Mouse (Mus musculus): ENCODE data around the gene Mlc1.

Gene Mlc1

DNA sequence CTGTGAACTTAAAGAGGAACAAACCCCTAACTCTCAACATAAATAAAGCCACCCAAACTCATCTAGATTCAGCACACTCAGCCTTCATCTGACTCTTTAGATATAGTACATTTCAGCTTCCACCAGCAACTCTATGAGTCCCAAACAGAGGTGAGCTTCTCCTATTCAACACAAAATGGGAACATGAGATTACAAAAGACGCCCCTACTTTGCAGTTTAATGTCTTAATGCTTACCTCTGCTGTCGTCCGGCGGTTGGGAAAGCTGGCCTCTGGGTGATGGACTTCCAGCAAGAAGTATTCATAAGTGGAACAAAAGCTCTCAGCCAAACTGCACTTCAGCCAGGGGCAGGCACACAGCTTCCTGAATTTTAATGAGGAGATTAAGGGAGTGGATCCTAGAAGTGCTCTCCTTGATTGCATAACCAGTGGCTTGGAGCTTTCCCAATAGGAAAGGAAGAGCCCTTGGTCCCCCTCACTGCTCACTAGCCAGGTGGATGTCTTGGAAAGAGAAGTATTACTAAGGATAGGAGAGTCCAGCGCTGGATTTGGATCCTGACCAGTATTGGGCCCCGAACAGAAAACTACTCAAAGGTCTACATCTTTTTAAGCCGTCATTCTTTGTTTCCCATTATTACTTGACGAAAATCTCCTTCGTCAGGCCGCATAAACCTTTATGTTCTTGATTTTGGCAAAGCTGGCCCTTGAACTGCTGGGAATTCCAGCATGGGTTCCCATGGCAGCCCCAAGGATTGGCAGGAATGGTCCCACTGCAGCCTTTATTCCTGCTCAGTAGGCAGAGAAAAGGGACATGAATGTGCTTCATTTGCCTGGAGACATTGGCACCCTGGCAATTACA, at the start of gene Mlc1:
TSS of gene Mlc1 (minus strand) at position 727 of the 857 bp plus-strand sequence.
- no peak for DNase-seq (ENCODE audit: low spot score in 2 of 2)

DNA sequence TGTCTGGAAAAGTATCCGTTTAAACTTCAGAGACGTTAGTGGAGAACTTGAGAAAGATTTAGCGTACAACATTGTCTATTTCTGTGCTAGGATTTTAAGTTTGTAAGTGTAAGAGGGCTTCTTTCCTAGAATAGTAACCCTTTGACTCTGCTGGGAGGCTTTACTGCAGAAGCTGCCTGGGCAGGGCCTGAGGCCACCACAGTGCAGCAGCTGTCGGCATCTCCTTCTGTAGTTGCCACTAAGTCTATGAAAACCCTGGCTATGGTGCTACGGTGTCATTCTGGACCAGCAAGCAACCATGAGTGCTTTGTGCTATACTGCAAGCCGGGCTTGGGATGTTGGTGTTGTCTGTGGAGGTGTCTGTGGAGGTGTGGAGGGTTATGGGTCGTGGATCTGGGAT, 41.7 kb upstream of the Mlc1 start:
- no peak for DNase-seq (ENCODE audit: low spot score in 2 of 2)

DNA sequence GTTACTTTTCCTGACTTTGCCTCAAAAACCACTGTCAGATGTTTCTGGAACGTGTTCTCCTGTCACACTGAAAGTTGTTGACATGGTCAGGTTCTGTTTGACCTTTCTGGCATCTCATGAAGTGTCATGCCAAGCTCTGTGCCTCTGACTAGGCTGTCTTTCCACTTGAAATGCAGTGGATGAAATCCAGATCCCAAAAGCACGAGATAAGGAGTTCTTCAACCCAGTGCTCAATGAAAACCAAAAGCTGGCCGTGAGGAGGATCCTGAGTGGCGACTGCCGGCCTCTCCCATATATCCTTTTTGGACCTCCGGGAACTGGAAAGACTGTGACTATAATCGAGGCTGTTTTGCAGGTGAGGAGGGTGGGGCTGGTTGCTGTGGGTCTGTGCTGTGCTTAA, 41.3 kb upstream of the Mlc1 start:
- DNase-seq (ENCODE audit: low spot score in 2 of 2), result no peak

- DNase-seq (ENCODE audit: low spot score in 2 of 2), result no peak
Measured at GRCm38 (mm10) chr15:89016722-89017121, 37.9 kb upstream of the Mlc1 start.

- DNase-seq (ENCODE audit: low spot score in 2 of 2), result no peak
Measured at GRCm38 (mm10) chr15:89007781-89008180, 29.0 kb upstream of the Mlc1 start.

DNA sequence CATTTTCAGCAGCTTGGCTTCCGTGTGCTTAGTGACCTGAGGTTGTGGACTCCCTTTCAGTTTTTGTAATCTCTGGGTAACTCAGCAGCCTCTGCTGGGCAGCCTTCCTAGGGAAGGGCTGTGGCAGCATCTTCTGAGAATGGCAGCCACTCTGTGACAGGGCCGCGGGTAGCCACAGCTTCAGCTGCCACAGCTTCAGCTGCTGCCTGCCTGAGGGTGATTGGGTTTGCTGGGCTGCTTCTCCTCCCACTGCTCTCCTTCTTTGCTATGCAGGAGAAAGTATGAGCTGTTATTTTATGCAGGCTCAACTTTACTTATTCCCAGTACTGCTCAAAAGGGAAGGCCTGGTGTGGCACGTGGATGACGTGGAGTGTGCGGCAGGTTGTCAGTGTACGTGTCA, 28.2 kb upstream of the Mlc1 start:
- DNase-seq (ENCODE audit: low spot score in 2 of 2), result no peak

GRCm38 (mm10) chr15:89001245-89001644, 22.4 kb upstream of the Mlc1 start:
- DNase-seq (ENCODE audit: low spot score in 2 of 2), result no peak

- DNase-seq (ENCODE audit: low spot score in 2 of 2), result no peak
Measured at GRCm38 (mm10) chr15:89000367-89000766, 21.6 kb upstream of the Mlc1 start.

GRCm38 (mm10) chr15:88999124-88999523, 20.3 kb upstream of the Mlc1 start:
- no peak for DNase-seq (ENCODE audit: low spot score in 2 of 2)

DNA sequence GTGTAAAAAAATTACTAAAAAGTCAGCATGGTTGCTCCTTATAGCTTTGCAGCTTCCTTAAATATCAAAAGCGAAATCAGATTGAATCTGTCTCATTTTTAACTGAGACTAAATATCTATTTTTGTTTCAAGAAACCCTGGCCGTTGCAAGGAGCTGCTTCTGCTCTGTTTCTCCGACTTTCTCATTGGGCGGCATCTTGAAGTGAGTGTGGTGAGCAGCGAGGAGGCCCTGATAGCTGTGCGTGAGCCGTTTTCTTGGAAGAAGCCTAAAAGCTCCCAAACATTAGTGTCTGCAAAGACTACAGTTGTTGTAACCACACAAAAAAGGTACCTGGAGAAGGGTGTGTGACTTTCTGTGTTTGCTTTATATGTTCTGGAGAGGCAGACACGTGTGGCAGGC, 19.8 kb upstream of the Mlc1 start:
- DNase-seq (ENCODE audit: low spot score in 2 of 2), result no peak

DNA sequence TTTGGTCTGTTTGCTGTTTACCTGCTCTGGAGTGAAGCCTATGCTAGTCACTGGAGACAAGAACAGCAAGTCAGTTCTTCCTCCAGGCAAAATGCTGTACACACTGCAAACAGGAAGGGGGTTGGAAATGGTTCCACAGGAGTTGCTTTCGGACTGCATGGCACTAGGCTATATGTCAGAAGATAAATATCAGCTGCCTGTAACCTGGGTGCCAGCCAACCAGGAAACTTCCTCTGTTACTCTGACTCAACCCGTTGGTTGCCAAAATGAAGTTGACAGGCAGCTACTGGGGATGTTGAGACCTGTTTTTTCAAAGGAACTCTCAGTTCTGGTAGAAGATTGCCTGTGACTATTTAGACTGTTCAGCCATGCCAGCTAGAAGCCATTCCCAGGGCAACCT, 10.4 kb upstream of the Mlc1 start:
- no peak for DNase-seq (ENCODE audit: low spot score in 2 of 2)

DNA sequence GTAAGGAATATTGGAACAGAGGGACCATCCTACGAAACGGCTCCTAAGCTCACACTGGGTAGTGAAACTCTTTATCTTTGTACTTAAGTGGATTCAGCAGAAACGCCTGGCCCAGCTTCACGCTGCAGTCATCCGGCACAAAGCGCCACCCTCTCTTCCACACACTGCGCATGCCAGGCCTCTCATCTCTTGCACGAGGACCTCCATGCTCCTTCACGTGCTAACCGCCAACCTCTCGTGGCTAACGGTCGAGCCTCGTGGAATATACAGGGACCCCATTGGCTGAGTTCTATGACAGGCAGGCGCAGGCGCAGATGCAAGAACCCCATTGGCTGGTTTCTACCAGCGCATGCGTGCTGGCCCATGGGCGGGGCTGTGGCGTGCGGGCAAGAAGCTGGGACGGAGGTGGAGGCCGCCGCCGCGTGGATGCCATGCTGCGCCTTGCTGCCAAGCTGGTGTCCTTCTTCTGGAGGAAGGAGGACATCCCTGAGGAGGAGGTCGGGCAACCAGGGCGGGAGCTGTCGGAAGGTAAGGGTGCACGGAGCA, 3.8 kb upstream of the Mlc1 start, which contains the start of gene Mov10l1:
TSS of gene Mov10l1 (plus strand) at position 376 of the 546 bp plus-strand sequence.
- DNase-seq (ENCODE audit: low spot score in 2 of 2), result no peak

DNA sequence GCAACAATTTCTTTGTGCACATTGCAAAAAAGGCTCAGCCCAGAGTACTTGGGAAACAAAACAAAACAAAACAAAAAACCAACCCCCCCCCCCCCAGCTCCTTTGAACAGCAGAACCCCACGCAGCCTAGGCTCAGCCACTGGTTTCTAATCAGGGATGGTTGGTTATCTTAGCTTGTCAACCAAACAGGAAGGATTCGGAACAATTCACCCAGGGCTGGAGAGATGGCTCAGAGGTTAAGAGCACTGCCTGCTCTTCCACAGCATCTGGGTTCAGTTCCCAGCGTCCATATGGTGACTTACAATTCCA, 285 bp upstream of the Mlc1 start:
- no peak for DNase-seq (ENCODE audit: low spot score in 2 of 2)

GRCm38 (mm10) chr15:88972300-88972699, 6.5 kb downstream of the Mlc1 start:
- DNase-seq (ENCODE audit: low spot score in 2 of 2), result no peak

DNA sequence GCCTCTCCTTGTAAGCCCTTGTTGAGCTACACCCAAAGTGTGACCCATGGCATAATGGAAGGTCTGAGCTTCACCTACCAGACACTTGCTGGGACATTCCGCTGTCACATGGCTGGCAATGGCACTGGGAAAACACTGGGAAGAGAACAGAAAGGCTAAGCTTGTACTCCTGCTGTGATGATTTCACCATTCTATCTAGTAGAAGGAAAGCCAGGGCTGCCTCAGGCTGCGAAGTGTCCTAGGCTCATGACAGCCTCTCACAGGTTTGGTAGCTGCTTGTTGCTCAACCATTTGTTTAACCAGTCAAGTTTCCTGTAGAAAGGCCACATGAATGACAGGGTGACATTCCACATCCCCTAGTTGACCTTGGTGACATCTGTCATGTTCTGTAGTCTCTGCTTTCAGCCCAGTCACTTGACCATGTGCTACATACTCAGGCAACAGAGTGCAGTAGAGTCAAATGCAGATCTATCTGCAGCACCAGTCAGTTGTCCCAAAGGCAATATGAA, 14.7 kb downstream of the Mlc1 start:
- no peak for DNase-seq (ENCODE audit: low spot score in 2 of 2)

GRCm38 (mm10) chr15:88957522-88957921, 21.3 kb downstream of the Mlc1 start:
- no peak for DNase-seq (ENCODE audit: low spot score in 2 of 2)

GRCm38 (mm10) chr15:88955342-88955741, 23.5 kb downstream of the Mlc1 start:
- DNase-seq (ENCODE audit: low spot score in 2 of 2), result no peak

DNA sequence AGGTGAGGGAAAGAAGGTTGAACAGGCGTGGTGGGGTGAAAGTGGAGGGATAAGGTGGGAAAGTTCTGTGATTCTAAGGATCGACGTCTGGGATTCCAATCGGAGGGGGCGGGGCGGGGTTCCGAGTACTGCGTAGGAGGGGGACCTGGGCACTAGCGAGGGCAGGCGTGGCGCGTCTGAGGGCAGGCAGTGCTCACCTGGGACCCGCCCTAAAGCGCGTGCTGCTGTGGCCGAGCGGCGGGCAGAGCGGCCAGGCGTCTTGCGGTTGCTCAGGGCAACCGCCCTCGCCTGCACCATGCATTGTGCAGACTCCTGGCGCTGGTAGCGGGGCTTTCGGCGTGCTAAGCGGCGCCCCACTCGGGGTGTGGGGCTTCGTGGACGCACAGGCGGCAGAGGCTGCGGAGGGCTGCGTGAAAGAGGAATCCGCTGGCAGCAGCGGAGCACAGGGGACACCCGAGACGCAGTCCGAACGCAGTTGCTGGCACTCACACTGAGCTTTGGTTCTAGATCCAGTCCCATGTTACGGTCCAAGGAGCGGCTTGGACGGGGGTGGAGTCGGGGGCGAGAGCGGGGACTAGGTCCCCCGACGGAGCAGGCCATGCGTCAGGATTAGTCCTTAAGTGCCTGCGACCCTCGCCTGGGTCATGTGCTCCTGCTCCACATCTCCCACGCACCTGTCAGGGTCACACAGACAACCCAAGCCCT, 24.3 kb downstream of the Mlc1 start, which contains the start of gene Ttll8:
TSS of gene Ttll8 (minus strand) at position 51 of the 705 bp plus-strand sequence.
- DNase-seq (ENCODE audit: low spot score in 2 of 2), result no peak

DNA sequence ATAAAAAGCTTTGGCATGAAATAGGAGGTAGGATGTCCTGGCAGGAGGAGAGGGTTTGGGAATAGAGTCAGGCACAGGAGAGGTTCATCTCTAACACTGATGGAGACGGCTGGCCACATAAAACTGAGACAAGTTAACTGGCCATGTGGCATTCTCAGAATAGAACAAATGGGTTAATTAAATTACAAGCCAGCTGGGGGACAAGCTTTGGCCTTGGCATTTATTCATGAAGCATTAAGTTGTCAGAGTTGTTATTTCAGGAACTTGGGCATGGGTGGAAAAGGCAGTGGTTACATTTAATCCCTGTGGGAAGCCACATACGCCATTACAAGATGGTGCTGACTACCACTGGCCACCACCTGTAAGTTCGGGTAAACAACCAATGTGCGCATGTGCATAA, 27.6 kb downstream of the Mlc1 start:
- DNase-seq (ENCODE audit: low spot score in 2 of 2), result no peak

DNA sequence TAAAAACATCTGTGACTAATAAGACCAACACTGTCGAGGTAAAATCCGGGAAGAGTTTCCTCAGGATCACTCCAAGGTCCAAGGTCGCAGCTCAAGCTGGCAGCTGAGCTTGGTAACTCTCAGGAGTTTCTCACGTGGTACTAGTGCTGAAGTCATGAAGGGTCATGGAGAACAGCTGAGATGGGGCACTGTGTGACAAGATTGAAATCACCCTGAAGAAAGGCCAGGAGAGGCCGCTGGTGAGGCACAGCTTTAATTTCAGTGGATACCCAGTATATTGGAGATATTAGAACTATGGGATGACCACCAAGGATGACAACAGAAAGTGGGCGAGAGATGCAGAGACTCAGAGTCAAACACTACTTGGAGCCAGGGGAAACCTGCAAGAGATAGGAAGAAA, 32.0 kb downstream of the Mlc1 start:
- no peak for DNase-seq (ENCODE audit: low spot score in 2 of 2)

DNA sequence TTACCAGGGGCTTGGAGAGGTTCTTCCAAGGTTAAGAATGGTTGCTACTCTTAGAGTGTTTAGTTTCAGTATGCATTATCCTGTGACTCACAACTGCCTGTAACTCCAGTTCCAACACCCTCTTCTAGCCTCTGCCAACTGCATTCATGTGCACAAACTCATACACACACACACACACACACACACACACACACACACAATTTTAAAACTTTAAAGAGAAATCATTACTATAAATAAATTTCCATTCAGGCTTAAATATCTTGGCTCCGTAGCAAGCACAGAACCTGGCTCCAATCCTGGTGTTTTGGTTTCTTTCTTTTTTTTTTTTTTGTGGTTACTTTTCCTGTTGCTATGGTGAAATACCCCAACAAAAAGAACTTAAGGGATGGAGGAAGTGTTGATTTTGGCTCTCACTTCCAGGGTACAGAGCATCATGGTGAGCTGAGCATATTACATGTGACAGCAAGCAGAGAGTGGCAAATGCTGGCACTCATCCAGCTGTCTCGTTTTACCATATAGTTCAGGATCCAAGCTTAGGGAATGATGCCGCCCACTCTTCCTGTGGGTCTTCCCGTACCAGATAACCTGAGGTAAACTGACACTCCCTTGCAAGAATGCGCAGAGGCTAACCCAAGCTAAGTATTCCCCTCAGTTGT, 34.8 kb downstream of the Mlc1 start:
- no peak for DNase-seq (ENCODE audit: low spot score in 2 of 2)

DNA sequence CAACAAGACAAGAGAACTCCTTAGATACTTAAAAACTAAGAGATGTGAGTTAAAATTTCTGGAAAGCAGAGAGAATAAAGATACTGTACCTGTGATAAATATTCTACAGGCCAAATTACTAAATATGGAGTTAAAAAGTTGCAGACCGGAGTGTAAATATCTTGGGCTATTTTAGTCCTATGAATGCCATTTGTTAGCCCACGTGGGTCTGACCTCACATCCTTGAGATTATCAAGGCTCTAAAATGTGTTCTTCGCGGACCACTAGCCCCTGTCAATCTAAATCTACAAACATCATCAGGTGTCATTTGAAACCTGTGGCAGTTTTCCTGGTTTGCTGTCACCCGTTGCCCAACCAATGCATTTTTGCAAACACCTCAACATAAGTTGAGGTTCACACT, 36.0 kb downstream of the Mlc1 start:
- DNase-seq (ENCODE audit: low spot score in 2 of 2), result no peak

All from spleen, postnatal 36 days (tissue).